Mouse (Mus musculus) bone marrow, adult 2 months (tissue): Measurements from ENCODE around the gene Slc15a4.

Experiments
- CTCF ChIP-seq: fragments of 200-500 bp; IDR thresholded peaks from 2 replicates; pipeline ENCODE4 v1.5.1; 2011; ENCODE audit warnings: low read length, control low read depth; ENCODE audit not compliant: control insufficient read depth, insufficient read depth
- POLR2A ChIP-seq: fragments of 200-500 bp; IDR thresholded peaks from 2 replicates; pipeline ENCODE4 v1.6.1; 2011; ENCODE audit warnings: low read depth, mild to moderate bottlenecking, control low read depth, low read length, borderline replicate concordance; ENCODE audit not compliant: control insufficient read depth

GRCm38 (mm10) chr5:127615459-127615858 is 17.2 kb downstream of the Slc15a4 start:
- TF ChIP-seq CTCF (no peak), POLR2A (no peak)
